Mouse (Mus musculus) liver, embryonic 11.5 days (tissue): ENCODE data around the gene Fdx1. TPM values are rescaled to one million over a fixed set of nuclear protein-coding genes. Genes with fewer than 3 reads are reported as not detected.

Experiments
- ATAC-seq: fragments of 200-750 bp; cut with Nextera tagmentation; replicated peaks from 2 replicates; pipeline ENCODE4 v1.8.0; 2017; ENCODE audit warnings: moderate number of reproducible peaks, mild to moderate bottlenecking, moderate TSS enrichment, moderate library complexity; ENCODE audit not compliant: low FRiP score
- DNase-seq: peaks from one replicate; pipeline ENCODE4 v3.0.0-alpha.2; 2017; ENCODE audit warnings: low spot score
- H3K27ac ChIP-seq: fragments of 300-500 bp; sonication (generic); 2 replicates; pipeline ENCODE4 v1.5.1; 2014; ENCODE audit warnings: mild to moderate bottlenecking, low read depth, low read length, control low read depth
- H3K27me3 ChIP-seq: fragments of 300-500 bp; sonication (generic); replicated peaks from 2 replicates; pipeline ENCODE4 v1.6.1; 2014; ENCODE audit warnings: low read length, mixed read lengths; ENCODE audit not compliant: control insufficient read depth, insufficient read depth
- H3K36me3 ChIP-seq: fragments of 300-500 bp; sonication (generic); 2 replicates; pipeline ENCODE4 v1.6.1; 2014; ENCODE audit warnings: mild to moderate bottlenecking, low read length, moderate library complexity, mixed read lengths; ENCODE audit not compliant: control insufficient read depth, insufficient read depth
- H3K4me1 ChIP-seq: fragments of 300-500 bp; sonication (generic); replicated peaks from 2 replicates; pipeline ENCODE4 v1.6.1; 2014; ENCODE audit warnings: low read length, mixed read lengths; ENCODE audit not compliant: control insufficient read depth, insufficient read depth
- H3K4me2 ChIP-seq: fragments of 300-500 bp; sonication (generic); 2 replicates; pipeline ENCODE4 v1.6.1; 2014; ENCODE audit warnings: mild to moderate bottlenecking, control low read depth, moderate library complexity
- H3K4me3 ChIP-seq: fragments of 300-500 bp; sonication (generic); 2 replicates; pipeline ENCODE4 v1.5.1; 2014; ENCODE audit warnings: low read depth, low read length, control low read depth
- H3K9ac ChIP-seq: fragments of 300-500 bp; sonication (generic); 2 replicates; pipeline ENCODE4 v1.6.1; 2014; ENCODE audit warnings: low read depth, low read length, control low read depth
- H3K9me3 ChIP-seq: fragments of 300-500 bp; sonication (generic); 2 replicates; pipeline ENCODE4 v1.6.1; 2016; ENCODE audit warnings: low read length, inconsistent platforms, mixed read lengths; ENCODE audit not compliant: control insufficient read depth
- whole genome bisulfite sequencing: fragments of 180-500 bp; shearing (Covaris S2); extraction: QIAGEN DNeasy Blood & Tissue Kit; methylation state at CpG from one replicate; pipeline ENCODE4 v1.1.7; 2014; 5-methylcytosine and 5-hydroxymethylcytosine counted together
- polyA plus RNA-seq: library from polyadenylated mRNA; unstranded; fragments of >200 nt; fragmentation: Nextera tagmentation; extraction: Ambion mirVana; gene quantifications from 2 replicates; pipeline ENCODE4 v1.2.1, GENCODE M21; 2014

Gene Fdx1
- polyA plus RNA-seq, 1 experiment from 2014 or later: 50.7 TPM

DNA sequence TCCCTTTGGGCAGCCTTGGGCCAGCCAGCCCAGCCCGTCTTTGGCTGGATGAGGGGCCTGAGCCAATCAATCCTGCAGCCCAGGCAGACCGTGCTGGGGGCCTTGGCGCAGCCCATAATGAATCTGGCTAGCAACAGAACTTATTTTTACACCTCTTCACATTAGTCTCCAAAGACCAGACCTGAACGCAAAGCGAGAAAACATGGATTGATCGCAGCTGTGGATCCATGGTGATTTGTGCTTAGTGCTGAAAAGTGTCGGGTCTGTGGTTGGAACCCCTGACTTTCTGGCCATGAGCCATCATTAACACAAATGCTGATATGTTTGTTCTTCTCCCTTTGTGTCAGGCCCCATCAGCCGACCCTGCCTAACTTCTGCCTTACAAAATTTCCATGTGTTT lies 56.4 kb downstream of the Fdx1 start:
- no peak overlapping the region for H3K4me2 ChIP-seq
- ATAC-seq: no peak
- no peaks in the 10 kb centered on the region for H3K36me3 ChIP-seq
- no peaks in the 10 kb centered on the region for H3K4me1 ChIP-seq
- no peak for DNase-seq
- 87% methylated on average over 8 of the region's 8 CpGs for WGBS
- H3K27ac ChIP-seq: no peak overlapping the region
- no peak overlapping the region for H3K4me3 ChIP-seq
- H3K9me3 ChIP-seq: no peaks in the 10 kb centered on the region
- no peak overlapping the region for H3K9ac ChIP-seq
- H3K27me3 ChIP-seq: no peaks in the 10 kb centered on the region

Other genes starting within 250 kb of the Fdx1 start
- gene Arhgap20, start 198.2 kb downstream of the Fdx1 start, polyA plus RNA-seq: 0.29 and 0.38 TPM in 2 replicates
- 146 and 148 TPM in 2 replicates for gene Rdx, start 83.6 kb upstream of the Fdx1 start, polyA plus RNA-seq
- 1.6 and 1.7 TPM in 2 replicates for gene Zc3h12c, start 205.0 kb upstream of the Fdx1 start, polyA plus RNA-seq